Mouse (Mus musculus): Measurements from ENCODE around the gene Olfml2a.

Gene Olfml2a

DNA sequence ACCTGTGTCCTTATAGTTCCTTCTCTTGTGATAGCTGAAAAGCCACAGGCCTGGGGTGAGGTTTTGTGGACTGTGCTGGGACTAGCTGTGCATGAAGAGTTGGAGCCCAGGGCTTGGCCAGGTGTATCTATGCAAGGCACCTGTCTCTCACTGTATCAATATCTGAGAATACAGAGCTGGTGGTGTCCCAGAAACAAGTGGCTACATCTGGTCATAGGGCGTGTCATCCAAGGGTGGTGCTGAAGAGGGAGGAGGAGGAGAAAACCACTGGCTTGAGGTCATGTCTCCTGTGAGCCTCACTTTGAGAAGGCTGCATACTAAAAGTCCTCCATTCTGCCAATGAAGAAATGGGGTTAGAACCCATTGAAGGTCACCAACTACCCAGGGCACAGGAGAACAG, 6.2 kb downstream of the Olfml2a start:
- DNase-seq: no peak

GRCm38 (mm10) chr2:38939047-38939446, 7.3 kb downstream of the Olfml2a start:
- no peak for DNase-seq

- DNase-seq: peak in 1 of 2 experiments; percentile 1
Observed at GRCm38 (mm10) chr2:38941426-38941825, 9.6 kb downstream of the Olfml2a start.

DNA sequence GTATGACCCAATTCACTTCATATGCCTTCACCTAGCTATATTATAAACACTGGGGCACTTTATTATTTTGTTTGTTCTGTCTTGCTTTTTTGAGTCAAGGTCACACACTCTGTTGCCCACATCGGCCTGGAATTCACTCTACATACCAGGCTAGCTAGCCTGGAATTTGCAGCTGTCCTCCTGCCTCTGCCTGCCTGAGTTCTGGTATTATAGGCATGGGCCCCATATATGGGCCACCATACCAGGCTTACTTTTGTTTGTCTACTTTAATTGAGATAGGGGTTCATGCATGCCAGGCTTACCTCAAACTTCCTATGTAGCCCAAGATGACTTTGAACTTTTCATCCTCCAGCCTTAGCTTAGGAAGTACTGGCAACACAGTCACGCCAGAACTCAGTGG, 10.1 kb downstream of the Olfml2a start:
- peak in 1 of 2 experiments; percentile 1 for DNase-seq

DNA sequence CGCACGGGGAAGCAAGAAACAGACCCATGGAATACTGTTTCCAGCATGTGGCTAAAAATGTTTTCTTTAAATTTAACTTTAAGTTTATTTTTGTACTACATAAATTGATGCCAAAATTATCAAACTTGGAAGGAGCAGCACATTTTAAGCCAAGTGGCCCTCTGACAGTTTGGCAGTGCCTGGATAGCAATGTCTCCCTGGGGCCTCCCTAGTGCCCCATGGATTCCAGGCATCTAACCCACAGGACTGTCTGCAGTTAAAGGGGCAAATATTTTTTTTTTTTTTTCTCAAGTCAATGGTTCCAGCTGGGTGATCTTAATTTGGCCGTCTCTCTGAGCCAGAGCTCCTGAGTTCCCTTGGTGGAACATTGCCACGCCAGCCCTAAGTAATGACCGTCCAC, 11.4 kb downstream of the Olfml2a start:
- DNase-seq: no peak

DNA sequence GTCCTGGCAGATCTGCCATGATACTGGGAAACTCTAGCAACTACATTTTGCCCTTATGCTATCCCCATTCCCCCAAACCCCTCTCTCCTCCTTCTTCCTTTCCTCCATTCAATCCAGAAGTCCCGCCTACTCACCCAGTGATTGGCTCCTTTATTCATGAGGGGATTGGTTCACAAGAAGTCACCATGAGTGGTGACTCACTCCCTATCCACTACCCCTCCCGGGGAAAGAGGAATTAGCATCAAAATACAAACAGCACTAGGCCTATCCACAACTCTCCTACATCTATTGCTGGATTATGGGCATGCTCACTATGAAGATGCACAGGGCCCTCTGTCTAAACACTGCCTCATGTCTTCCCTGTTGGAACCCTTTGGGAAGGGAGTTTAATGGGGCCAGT, 12.2 kb downstream of the Olfml2a start:
- DNase-seq: peak in 1 of 2 experiments; percentile 1

GRCm38 (mm10) chr2:38944460-38945161, 12.8 kb downstream of the Olfml2a start:
- DNase-seq: peak in 1 of 2 experiments; percentile 7

- DNase-seq: peak; percentile 72 to 84
Observed at GRCm38 (mm10) chr2:38947566-38947965, 15.8 kb downstream of the Olfml2a start.

- peak; percentile 91 to 93 for DNase-seq
Observed at GRCm38 (mm10) chr2:38950281-38950719, 18.5 kb downstream of the Olfml2a start.

GRCm38 (mm10) chr2:38953152-38953883, 21.5 kb downstream of the Olfml2a start:
- peak in 1 of 2 experiments; percentile 29 for DNase-seq

- DNase-seq: no peak
Observed at GRCm38 (mm10) chr2:38956062-38956461, 24.3 kb downstream of the Olfml2a start.

DNA sequence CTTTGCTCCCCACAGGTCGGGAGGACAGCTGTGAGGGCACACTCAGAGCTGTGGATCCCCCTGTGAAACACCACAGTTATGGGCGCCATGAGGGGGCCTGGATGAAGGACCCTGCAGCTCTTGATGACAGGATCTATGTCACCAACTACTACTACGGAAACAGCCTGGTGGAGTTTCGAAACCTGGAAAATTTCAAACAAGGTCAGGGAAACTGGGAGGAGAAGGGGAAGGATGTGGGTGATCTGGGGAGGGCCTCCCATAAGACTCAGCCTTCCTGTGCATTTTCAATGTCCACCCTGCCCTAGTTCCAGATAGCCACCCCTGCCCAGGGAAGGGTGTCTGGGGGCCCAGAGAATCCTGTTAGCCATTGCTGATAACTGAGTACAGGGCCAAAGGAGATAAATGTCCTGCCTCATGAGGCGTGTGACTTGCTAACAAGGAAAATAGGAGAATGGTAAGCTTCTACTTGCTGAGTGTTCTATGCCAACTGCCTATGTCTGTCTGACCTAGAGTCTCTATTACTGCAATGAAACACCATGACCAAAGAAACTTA, 26.0 kb downstream of the Olfml2a start:
- DNase-seq: no peak

- DNase-seq: no peak
Observed at GRCm38 (mm10) chr2:38964198-38964597, 32.4 kb downstream of the Olfml2a start.

DNA sequence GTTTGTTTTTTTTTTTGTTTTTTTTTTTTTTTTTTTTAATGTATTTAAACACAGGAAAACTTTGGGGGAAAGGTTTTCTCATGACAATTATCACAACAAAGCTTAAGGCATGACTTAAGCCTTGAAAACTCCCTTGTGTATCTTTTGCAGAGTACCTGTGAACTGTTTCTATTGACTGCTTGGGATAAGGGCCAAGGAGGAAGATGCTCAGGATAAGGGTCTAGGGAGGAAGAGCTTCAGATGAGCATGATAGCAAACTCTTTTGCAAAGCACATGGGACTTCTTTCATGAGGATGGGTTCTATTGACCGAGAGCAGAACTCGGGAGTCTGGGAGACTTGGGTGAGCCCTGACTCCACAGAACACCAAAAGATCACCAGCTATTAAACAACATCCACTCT, 37.9 kb downstream of the Olfml2a start:
- no peak for DNase-seq

GRCm38 (mm10) chr2:38970057-38970456, 38.3 kb downstream of the Olfml2a start:
- DNase-seq: no peak

DNA sequence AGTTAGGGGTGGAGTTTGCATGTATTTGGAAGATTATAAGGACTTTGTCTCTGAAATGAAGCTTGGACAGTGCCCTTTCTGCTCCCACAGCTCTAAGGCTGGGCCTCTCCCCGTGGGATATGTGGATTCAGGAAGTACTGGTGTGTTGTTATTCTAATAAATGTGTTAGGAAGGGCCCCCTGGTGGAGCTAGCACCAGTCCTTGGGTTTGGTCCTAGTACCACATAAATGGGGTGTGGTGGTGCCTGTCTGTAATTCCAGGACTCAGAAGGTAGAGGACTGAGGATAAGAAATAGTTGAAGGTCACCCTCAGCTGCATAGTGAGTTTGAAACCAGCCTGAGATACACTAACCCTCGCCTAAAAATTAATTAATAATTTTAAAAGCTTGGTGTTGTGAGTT, 41.4 kb downstream of the Olfml2a start:
- DNase-seq: no peak

GRCm38 (mm10) chr2:38973701-38974100, 41.9 kb downstream of the Olfml2a start:
- no peak for DNase-seq

DNA sequence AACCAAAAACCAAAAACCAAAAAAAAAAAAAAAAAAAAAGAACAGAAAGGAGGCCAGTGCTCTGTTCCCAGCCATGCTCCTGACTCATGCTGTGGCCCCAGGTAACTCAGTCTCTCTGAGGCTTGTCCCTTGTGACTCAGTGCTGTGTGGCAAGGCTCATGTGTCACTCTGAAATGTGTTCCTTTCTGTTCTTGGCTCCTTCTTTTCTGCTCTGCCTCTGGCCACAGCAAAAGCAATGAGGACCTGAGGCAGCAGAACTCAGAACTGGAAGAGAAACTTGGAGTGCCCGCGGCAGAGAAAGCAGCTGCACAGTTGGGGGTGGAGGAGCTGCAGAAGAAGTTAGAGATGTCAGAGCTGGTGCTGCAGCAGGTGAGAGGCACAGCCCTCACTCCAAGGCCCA, 42.4 kb downstream of the Olfml2a start:
- no peak for DNase-seq

DNA sequence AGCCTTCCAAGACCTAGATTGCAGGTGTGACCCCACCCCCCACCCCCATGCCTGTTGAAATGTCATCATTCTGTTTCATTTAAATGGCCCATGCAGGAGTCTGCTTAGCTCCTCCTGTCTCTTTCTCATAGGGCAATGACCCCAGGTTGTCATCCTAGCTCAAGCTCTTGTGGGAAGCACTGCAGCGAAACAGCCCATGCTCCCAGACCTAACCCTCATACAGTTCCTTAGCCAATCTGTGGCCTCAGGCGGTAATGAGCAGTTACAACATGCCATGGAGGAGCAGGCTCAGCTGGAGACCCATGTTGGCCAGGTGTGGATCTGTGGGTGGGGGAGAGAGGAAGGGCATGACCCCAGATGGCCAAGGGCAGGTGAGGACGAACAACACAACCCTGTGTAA, 43.4 kb downstream of the Olfml2a start:
- no peak for DNase-seq

- no peak for DNase-seq
Observed at GRCm38 (mm10) chr2:38975941-38976805, 44.4 kb downstream of the Olfml2a start.

GRCm38 (mm10) chr2:38977837-38978236, 46.1 kb downstream of the Olfml2a start:
- DNase-seq: no peak

DNA sequence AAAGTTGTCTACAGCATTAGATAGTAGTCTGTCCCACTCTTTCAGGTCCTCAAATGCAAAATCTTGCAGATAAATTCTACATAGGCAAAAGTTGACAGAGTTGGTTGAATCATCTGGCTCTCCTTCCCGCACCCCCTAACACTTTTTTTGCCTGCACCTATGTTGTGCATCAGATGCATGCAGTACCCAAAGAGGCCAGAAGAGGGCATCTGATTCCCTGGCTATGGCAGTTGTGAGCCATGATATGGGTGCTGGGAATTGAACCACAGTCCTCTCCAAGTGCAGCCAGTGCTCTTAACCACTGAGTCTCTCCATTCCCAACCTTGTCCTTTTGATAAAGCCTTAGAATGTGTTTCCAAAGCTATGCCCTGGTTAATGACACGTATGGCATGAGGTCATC, 51.7 kb downstream of the Olfml2a start:
- DNase-seq: no peak

GRCm38 (mm10) chr2:38986580-38986979, 54.8 kb downstream of the Olfml2a start:
- peak; percentile 77 to 86 for DNase-seq

Data from lung, adult 18-20 months (tissue).